In the genomic region with DNA sequence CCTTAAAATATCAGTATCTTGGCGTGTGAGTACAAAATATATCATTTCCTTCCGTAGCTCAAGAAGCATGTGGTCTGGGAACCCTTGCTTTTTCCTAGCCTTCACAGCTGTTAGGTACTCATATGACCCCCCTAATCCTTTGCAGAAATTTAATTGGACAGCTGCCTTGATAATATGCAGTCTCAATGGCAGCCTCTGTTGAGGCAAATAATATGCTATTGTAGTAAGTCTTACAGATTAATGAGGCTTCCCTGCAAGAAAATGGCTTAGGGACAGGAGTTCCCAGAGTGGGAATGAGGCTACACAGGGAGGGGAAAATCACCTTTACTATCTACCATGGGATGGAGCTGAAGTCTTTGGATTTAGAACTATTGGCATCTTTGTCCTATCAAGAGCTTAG, we compare ENCODE assay signal across 11 mouse cellular contexts. TPM values are rescaled to one million over a fixed set of nuclear protein-coding genes. Genes with fewer than 3 reads are reported as not detected.
A peak's percentile ranks its signal among the peaks of the same experiment; 100 is the strongest.
DNase-seq lines count a peak whose midpoint lies in the region; ATAC-seq and TF ChIP-seq lines count a peak whose summit lies in the region.
"Had no signal": no experiment of that assay in that cellular context is flagged by ENCODE, and none has a peak within 500 bp of the region (broad histone marks: within the 10 kb centered on the region; RNA-seq: fewer than 3 reads in every experiment).

No protein-coding gene starts in this region.

- H3K9me3 ChIP-seq in heart, embryonic 16.5 days (replicated peaks; ENCODE audit: control insufficient read depth, low read length): no peaks in the 10 kb centered on the region
- no peaks in the 10 kb centered on the region for H3K9me3 ChIP-seq in forebrain, embryonic 16.5 days (ENCODE audit: control insufficient read depth, low read length)
- no peaks in the 10 kb centered on the region for H3K9me3 ChIP-seq in midbrain, embryonic 15.5 days

- 70% methylated on average over 2 of the region's 2 CpGs for WGBS in heart, embryonic 16.5 days
- 10% methylated on average over 2 of the region's 2 CpGs for WGBS in forebrain, embryonic 16.5 days
- WGBS in midbrain, embryonic 15.5 days: 43% methylated on average over 2 of the region's 2 CpGs

- H3K27me3 ChIP-seq in heart, embryonic 16.5 days (ENCODE audit: control insufficient read depth, insufficient read depth, low read length): no peaks in the 10 kb centered on the region
- H3K27me3 ChIP-seq in forebrain, embryonic 16.5 days (replicated peaks; ENCODE audit: control insufficient read depth, insufficient read depth, low read length): no peaks in the 10 kb centered on the region
- H3K27me3 ChIP-seq in midbrain, embryonic 15.5 days (replicated peaks): no peaks in the 10 kb centered on the region
- H3K27me3 ChIP-seq: liver, embryonic 12.5 days had no signal

- H3K4me1 ChIP-seq in heart, embryonic 16.5 days (ENCODE audit: control insufficient read depth, insufficient read depth, low read length): no peaks in the 10 kb centered on the region
- peaks cover 6% of the 10 kb centered on the region; the same call in 1 of the 2 replicates for H3K4me1 ChIP-seq in forebrain, embryonic 16.5 days (replicated peaks; ENCODE audit: control insufficient read depth, insufficient read depth, low read length)
- H3K4me1 ChIP-seq in midbrain, embryonic 15.5 days: no peaks in the 10 kb centered on the region
- H3K4me1 ChIP-seq: liver, embryonic 12.5 days had no signal

- ATAC-seq in heart, embryonic 16.5 days (replicated peaks; ENCODE audit: extremely low read depth, insufficient read depth, low FRiP score): peak; percentile 45
- ATAC-seq in forebrain, embryonic 16.5 days: peak; percentile 33
- ATAC-seq in midbrain, embryonic 15.5 days (replicated peaks): peak; percentile 70
- ATAC-seq: liver, embryonic 12.5 days had no signal

- H3K4me2 ChIP-seq in heart, embryonic 16.5 days (ENCODE audit: low read depth, low read length): no peak overlapping the region
- no peak overlapping the region for H3K4me2 ChIP-seq in forebrain, embryonic 16.5 days (ENCODE audit: low read length)
- H3K4me2 ChIP-seq in midbrain, embryonic 15.5 days: no peak overlapping the region
- H3K4me2 ChIP-seq: liver, embryonic 12.5 days had no signal

- TF ChIP-seq CTCF in brain, embryonic 14.5 days (IDR thresholded peaks at IDR 0.05; ENCODE audit: borderline replicate concordance, extremely low read depth, insufficient read depth, insufficient read length): no peak

- H3K36me3 ChIP-seq in heart, embryonic 16.5 days (ENCODE audit: control insufficient read depth, insufficient read depth): no peaks in the 10 kb centered on the region
- H3K36me3 ChIP-seq in forebrain, embryonic 16.5 days (ENCODE audit: control insufficient read depth, insufficient read depth): no peaks in the 10 kb centered on the region
- H3K36me3 ChIP-seq in midbrain, embryonic 15.5 days (replicated peaks): no peaks in the 10 kb centered on the region
- H3K36me3 ChIP-seq: liver, embryonic 12.5 days had no signal

- no peak for DNase-seq in heart, adult 9 months (ENCODE audit: low spot score in 2 of 2)
- peak; percentile 76 for DNase-seq in brain, embryonic 14.5 days (ENCODE audit: low read depth)
- DNase-seq in cerebellum, postnatal 4 days (ENCODE audit: low spot score in 2 of 2): no peak
- no peak for DNase-seq in urinary bladder, adult 18-20 months (ENCODE audit: low spot score in 2 of 2)
- DNase-seq in ovary, postnatal 14 days (ENCODE audit: low spot score): no peak
- DNase-seq: adrenal gland, postnatal 25 days; cerebellum, adult 9-11 months had no signal

- TF ChIP-seq POLR2A in brain, embryonic 14.5 days (IDR thresholded peaks at IDR 0.05; ENCODE audit: borderline replicate concordance, extremely low read depth, insufficient read depth, insufficient read length, poor library complexity, severe bottlenecking): no peak

- no peak overlapping the region for H3K9ac ChIP-seq in heart, embryonic 16.5 days (ENCODE audit: low read length)
- H3K9ac ChIP-seq in forebrain, embryonic 16.5 days (replicated peaks; ENCODE audit: low read depth, low read length): no peak overlapping the region
- H3K9ac ChIP-seq in midbrain, embryonic 15.5 days: no peak overlapping the region
- H3K9ac ChIP-seq: liver, embryonic 12.5 days had no signal

- H3K27ac ChIP-seq in heart, embryonic 16.5 days (ENCODE audit: low read length): peak overlapping the region; percentile 51
- no peak overlapping the region for H3K27ac ChIP-seq in forebrain, embryonic 16.5 days (ENCODE audit: low read length)
- no peak overlapping the region for H3K27ac ChIP-seq in midbrain, embryonic 15.5 days
- H3K27ac ChIP-seq: liver, embryonic 12.5 days had no signal

- H3K4me3 ChIP-seq in heart, embryonic 16.5 days (ENCODE audit: low read length): no peak overlapping the region
- no peak overlapping the region for H3K4me3 ChIP-seq in forebrain, embryonic 16.5 days (replicated peaks; ENCODE audit: low read length)
- H3K4me3 ChIP-seq in midbrain, embryonic 15.5 days: no peak overlapping the region
- H3K4me3 ChIP-seq: liver, embryonic 12.5 days had no signal

RNA-seq across cellular contexts. Expression of gene Phldb2, which starts 16.9 kb away (rescaled TPM):
- polyA plus RNA-seq in heart, embryonic 16.5 days (2015; fragmentation: Nextera tagmentation; extraction: Ambion mirVana): 38.3 and 44.9 TPM in 2 replicates
- polyA plus RNA-seq in brain, embryonic 14.5 days (2012; rRNA removed): 7.4 and 10.6 TPM in 2 replicates
- 7.1 and 8.6 TPM in 2 replicates for polyA plus RNA-seq in forebrain, embryonic 16.5 days (2015; fragmentation: Nextera tagmentation; extraction: Ambion mirVana)
- 7.8 and 9.1 TPM in 2 replicates for polyA plus RNA-seq in midbrain, embryonic 15.5 days (2015; fragmentation: Nextera tagmentation; extraction: Ambion mirVana)
